Mouse (Mus musculus): ENCODE measurements around the gene Upk3bl. TPM values are rescaled to one million over a fixed set of nuclear protein-coding genes. Genes with fewer than 3 reads are reported as not detected.
A peak's percentile ranks its signal among the peaks of the same experiment; 100 is the strongest.

The Upk3bl gene
- total and polyA plus RNA-seq, 3 experiments: not detected

DNA sequence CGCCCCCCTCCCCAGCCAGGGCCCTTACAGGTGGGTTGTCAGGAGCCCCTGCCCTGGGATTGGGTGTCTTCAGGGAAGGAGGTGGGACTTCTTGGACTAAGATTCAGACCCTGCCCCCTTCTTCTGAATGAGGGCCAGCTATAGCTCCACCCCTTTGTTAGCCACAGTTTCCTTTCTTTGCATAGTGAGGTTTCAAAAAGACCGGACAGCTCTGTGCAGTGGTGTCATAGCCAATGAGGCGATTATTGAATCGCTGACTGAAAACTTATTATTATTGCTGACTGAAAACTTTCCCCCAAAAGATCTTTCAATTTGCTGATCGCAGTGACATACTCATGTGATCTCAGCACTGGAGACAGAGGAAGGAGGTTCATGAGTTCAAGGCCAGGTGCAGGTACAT lies 14.1 kb upstream of the Upk3bl start:
- TF ChIP-seq E2F4 (IDR thresholded peaks at IDR 0.05; ENCODE audit: insufficient replicate concordance, low read depth, low read length) (no peak), EP300 (IDR thresholded peaks at IDR 0.05; ENCODE audit: low read length) (peak; percentile 42; the same call in 1 of the 2 replicates), IRF4 (IDR thresholded peaks at IDR 0.05; ENCODE audit: low read depth, low read length) (peak; percentile 36; the same call in 1 of the 2 replicates), MAFK (IDR thresholded peaks at IDR 0.05; ENCODE audit: insufficient replicate concordance, low read length) (peak; percentile 65), BHLHE40 (IDR thresholded peaks at IDR 0.05; ENCODE audit: low read depth, low read length) (peak; percentile 67; the same call in 1 of the 2 replicates)
- dilution Hi-C loops (cut with MboI; ENCODE audit: extremely low pct_ligation_motif_present, extremely low pct_unique_long_range_greater_than_20kb, low sequenced_read_pairs): no loop called here
- no peak overlapping the region for H3K4me3 ChIP-seq (replicated peaks in 1 of 3; ENCODE audit: low read depth in 2 of 3, low read length in 2 of 3, poor library complexity in 1 of 3)

DNA sequence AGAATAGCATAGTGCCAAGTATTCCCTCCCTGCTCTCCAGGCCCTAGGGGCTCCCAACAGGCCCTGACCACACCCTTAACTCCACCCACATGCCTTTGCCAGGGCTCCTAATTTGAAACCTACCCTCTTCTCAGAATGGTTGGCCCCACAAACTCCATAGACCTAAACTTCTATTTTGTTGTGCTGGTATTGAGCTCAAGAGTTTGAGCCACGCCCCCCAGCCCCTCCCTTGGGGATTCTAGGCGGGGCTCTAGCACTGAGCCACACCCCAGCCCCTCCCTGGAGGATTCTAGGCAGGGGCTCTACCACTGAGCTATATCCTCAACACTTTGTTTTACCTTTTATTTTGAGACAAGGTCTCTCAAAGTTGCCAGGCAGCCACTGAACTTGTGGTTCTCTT lies 13.0 kb upstream of the Upk3bl start:
- no peaks in the 10 kb centered on the region for H3K27me3 ChIP-seq (replicated peaks)
- TF ChIP-seq ELF1 (IDR thresholded peaks at IDR 0.05; ENCODE audit: low read depth, low read length) (no peak), RAD21 (IDR thresholded peaks at IDR 0.05; ENCODE audit: low read depth, low read length) (no peak), CHD2 (IDR thresholded peaks at IDR 0.05; ENCODE audit: low read length) (no peak), MAFK (IDR thresholded peaks at IDR 0.05; ENCODE audit: insufficient replicate concordance, low read length) (no peak), JUN (IDR thresholded peaks at IDR 0.05; ENCODE audit: insufficient read depth, low read depth, low read length) (no peak), USF1 (IDR thresholded peaks at IDR 0.05; ENCODE audit: low read depth, low read length) (no peak)
- H3K9me3 ChIP-seq (replicated peaks; ENCODE audit: low read length): peaks cover 26% of the 10 kb centered on the region
- H3K79me2 ChIP-seq (replicated peaks; ENCODE audit: control insufficient read depth, extremely low read depth, insufficient read depth, poor library complexity, severe bottlenecking): no peaks in the 10 kb centered on the region
- H3K4me3 ChIP-seq (replicated peaks in 1 of 3; ENCODE audit: low read depth in 2 of 3, low read length in 2 of 3, poor library complexity in 1 of 3): no peak overlapping the region
- in situ Hi-C loops (cut with MboI; ENCODE audit: low pct_ligation_motif_present, low pct_unique_long_range_greater_than_20kb, low sequenced_read_pairs): loop anchor here (10.0 kb wide), 1 partner anchor 146 kb away; no protein-coding TSS in a partner anchor
- no peaks in the 10 kb centered on the region for H3K36me3 ChIP-seq (replicated peaks in 1 of 2; ENCODE audit: control insufficient read depth in 1 of 2, insufficient read depth in 1 of 2, low read length in 1 of 2)
- DNase-seq (ENCODE audit: extremely low read depth): no peak
- H3K4me2 ChIP-seq (ENCODE audit: insufficient read depth, low read depth, poor library complexity, severe bottlenecking): no peak overlapping the region
- H3K9ac ChIP-seq (ENCODE audit: insufficient read depth, low read depth): no peak overlapping the region
- H3K27ac ChIP-seq (ENCODE audit: insufficient read depth, low read depth): no peak overlapping the region
- H3K4me1 ChIP-seq (ENCODE audit: control insufficient read depth in 1 of 2, insufficient read depth in 2 of 2): peaks cover 14 to 24% of the 10 kb centered on the region in 2 experiments
- dilution Hi-C loops (cut with MboI; ENCODE audit: extremely low pct_ligation_motif_present, extremely low pct_unique_long_range_greater_than_20kb, low sequenced_read_pairs): no loop called here

More for the DNA sequence above, 14.1 kb upstream of the Upk3bl start:
- Histone ChIP-seq H3K4me2 (ENCODE audit: insufficient read depth, low read depth, poor library complexity, severe bottlenecking) (peak overlapping the region; percentile 32; the same call in 1 of the 2 replicates), H3K9ac (ENCODE audit: insufficient read depth, low read depth) (no peak overlapping the region), H3K9me3 (replicated peaks; ENCODE audit: low read length) (peaks cover 26% of the 10 kb centered on the region), H3K4me1 (ENCODE audit: control insufficient read depth in 1 of 2, insufficient read depth in 2 of 2) (peaks cover 17 to 35% of the 10 kb centered on the region in 2 experiments), H3K36me3 (replicated peaks in 1 of 2; ENCODE audit: control insufficient read depth in 1 of 2, insufficient read depth in 1 of 2, low read length in 1 of 2) (no peaks in the 10 kb centered on the region), H3K27me3 (replicated peaks) (no peaks in the 10 kb centered on the region), H3K27ac (ENCODE audit: insufficient read depth, low read depth) (no peak overlapping the region), H3K79me2 (replicated peaks; ENCODE audit: control insufficient read depth, extremely low read depth, insufficient read depth, poor library complexity, severe bottlenecking) (no peaks in the 10 kb centered on the region)
- in situ Hi-C loops (cut with MboI; ENCODE audit: low pct_ligation_motif_present, low pct_unique_long_range_greater_than_20kb, low sequenced_read_pairs): loop anchor here (10.0 kb wide), 1 partner anchor 145 kb away; no protein-coding TSS in a partner anchor
- peak; percentile 79 for DNase-seq (ENCODE audit: extremely low read depth)

DNA sequence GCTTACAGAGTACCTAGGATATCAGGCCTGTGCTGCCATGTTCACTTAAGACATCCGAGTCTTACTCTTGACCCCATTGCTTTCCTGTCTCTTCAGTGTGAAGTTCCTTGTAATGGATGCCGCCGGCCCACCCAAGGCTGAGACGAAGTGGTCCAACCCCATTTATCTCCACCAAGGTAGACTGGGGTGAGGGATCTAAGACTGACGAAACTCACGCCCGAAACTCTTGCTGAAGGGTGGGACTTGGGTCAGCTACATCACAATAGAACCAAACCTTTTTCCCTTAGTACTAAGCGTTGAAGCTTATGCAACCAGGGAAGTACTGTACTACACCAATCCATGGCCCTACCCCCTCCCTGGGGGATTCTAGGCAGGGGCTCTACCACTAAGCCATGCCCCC lies 12.6 kb upstream of the Upk3bl start:
- dilution Hi-C loops (cut with MboI; ENCODE audit: extremely low pct_ligation_motif_present, extremely low pct_unique_long_range_greater_than_20kb, low sequenced_read_pairs): no loop called here
- TF ChIP-seq ZNF384 (IDR thresholded peaks at IDR 0.05; ENCODE audit: low read depth, low read length): no peak
- no peak for TF ChIP-seq CTCF (conservative IDR thresholded peaks at IDR 0.05 in 1 of 2, IDR thresholded peaks at IDR 0.05 in 1 of 2; ENCODE audit: low read depth in 2 of 2, low read length in 2 of 2)
- no peak for TF ChIP-seq CHD1 (IDR thresholded peaks at IDR 0.05; ENCODE audit: low read depth, low read length)
- TF ChIP-seq EP300 (IDR thresholded peaks at IDR 0.05; ENCODE audit: low read length): no peak
- TF ChIP-seq RAD21 (IDR thresholded peaks at IDR 0.05; ENCODE audit: low read depth, low read length): no peak
- TF ChIP-seq NELFE (IDR thresholded peaks at IDR 0.05; ENCODE audit: low read depth, low read length): no peak
- TF ChIP-seq CHD2 (IDR thresholded peaks at IDR 0.05; ENCODE audit: low read length): no peak
- TF ChIP-seq BHLHE40 (IDR thresholded peaks at IDR 0.05; ENCODE audit: low read depth, low read length): no peak
- TF ChIP-seq USF2 (conservative IDR thresholded peaks at IDR 0.05; ENCODE audit: low read depth, low read length): no peak
- TF ChIP-seq USF1 (IDR thresholded peaks at IDR 0.05; ENCODE audit: low read depth, low read length): no peak
- no peak for DNase-seq (ENCODE audit: extremely low read depth)
- H3K4me1 ChIP-seq (ENCODE audit: control insufficient read depth in 1 of 2, insufficient read depth in 2 of 2): peaks cover 14 to 23% of the 10 kb centered on the region in 2 experiments
- peaks cover 26% of the 10 kb centered on the region for H3K9me3 ChIP-seq (replicated peaks; ENCODE audit: low read length)
- H3K27me3 ChIP-seq (replicated peaks): no peaks in the 10 kb centered on the region
- H3K79me2 ChIP-seq (replicated peaks; ENCODE audit: control insufficient read depth, extremely low read depth, insufficient read depth, poor library complexity, severe bottlenecking): no peaks in the 10 kb centered on the region
- H3K4me3 ChIP-seq (replicated peaks in 1 of 3; ENCODE audit: low read depth in 2 of 3, low read length in 2 of 3, poor library complexity in 1 of 3): no peak overlapping the region
- no peak overlapping the region for H3K27ac ChIP-seq (ENCODE audit: insufficient read depth, low read depth)
- no peak overlapping the region for H3K9ac ChIP-seq (ENCODE audit: insufficient read depth, low read depth)
- in situ Hi-C loops (cut with MboI; ENCODE audit: low pct_ligation_motif_present, low pct_unique_long_range_greater_than_20kb, low sequenced_read_pairs): loop anchor here (10.0 kb wide), 1 partner anchor 147 kb away; no protein-coding TSS in a partner anchor
- no peak overlapping the region for H3K4me2 ChIP-seq (ENCODE audit: insufficient read depth, low read depth, poor library complexity, severe bottlenecking)
- no peaks in the 10 kb centered on the region for H3K36me3 ChIP-seq (replicated peaks in 1 of 2; ENCODE audit: control insufficient read depth in 1 of 2, insufficient read depth in 1 of 2, low read length in 1 of 2)

Data from CH12.LX (cell line).